Mouse (Mus musculus): ENCODE data around the gene Mettl5. TPM values are rescaled to one million over a fixed set of nuclear protein-coding genes. Genes with fewer than 3 reads are reported as not detected.

Gene Mettl5
- polyA plus RNA-seq, 1 experiment from 2014 or later: 27.2 TPM

- H3K9ac ChIP-seq (replicated peaks): no peak overlapping the region
- H3K4me1 ChIP-seq: no peaks in the 10 kb centered on the region
- no peaks in the 10 kb centered on the region for H3K9me3 ChIP-seq
- no peak for ATAC-seq (replicated peaks)
- WGBS: 62% methylated on average over 6 of the region's 6 CpGs
- no peak overlapping the region for H3K4me2 ChIP-seq (replicated peaks)
- H3K27ac ChIP-seq (replicated peaks): no peak overlapping the region
- H3K27me3 ChIP-seq: no peaks in the 10 kb centered on the region
- no peak overlapping the region for H3K4me3 ChIP-seq
- no peaks in the 10 kb centered on the region for H3K36me3 ChIP-seq
These were observed 36.2 kb downstream of the Mettl5 start for GRCm38 (mm10) chr2:69849215-69849614.

GRCm38 (mm10) chr2:69840261-69840660 lies 45.2 kb downstream of the Mettl5 start:
- WGBS: 20% methylated on average over 6 of the region's 6 CpGs
- Histone ChIP-seq H3K9ac (replicated peaks) (no peak overlapping the region), H3K4me2 (replicated peaks) (no peak overlapping the region), H3K4me3 (no peak overlapping the region), H3K27ac (replicated peaks) (0 out of 2 replicates have a peak overlapping the region, but pooled peaks have one; percentile 11), H3K36me3 (peaks cover 12% of the 10 kb centered on the region), H3K4me1 (peaks cover 3% of the 10 kb centered on the region), H3K9me3 (no peaks in the 10 kb centered on the region), H3K27me3 (no peaks in the 10 kb centered on the region)
- ATAC-seq (replicated peaks): no peak

- Histone ChIP-seq H3K4me1 (peaks cover 3% of the 10 kb centered on the region), H3K27me3 (no peaks in the 10 kb centered on the region), H3K9ac (replicated peaks) (no peak overlapping the region), H3K4me2 (replicated peaks) (no peak overlapping the region), H3K27ac (replicated peaks) (no peak overlapping the region), H3K4me3 (no peak overlapping the region), H3K36me3 (peaks cover 25% of the 10 kb centered on the region), H3K9me3 (no peaks in the 10 kb centered on the region)
- ATAC-seq (replicated peaks): no peak
These were observed 46.7 kb downstream of the Mettl5 start for GRCm38 (mm10) chr2:69838707-69839106.

GRCm38 (mm10) chr2:69837996-69838395 lies 47.4 kb downstream of the Mettl5 start:
- Histone ChIP-seq H3K9ac (replicated peaks) (no peak overlapping the region), H3K4me2 (replicated peaks) (no peak overlapping the region), H3K27ac (replicated peaks) (no peak overlapping the region), H3K9me3 (no peaks in the 10 kb centered on the region), H3K36me3 (peaks cover 32% of the 10 kb centered on the region), H3K4me1 (peaks cover 3% of the 10 kb centered on the region), H3K4me3 (no peak overlapping the region), H3K27me3 (no peaks in the 10 kb centered on the region)
- ATAC-seq (replicated peaks): no peak
- 29% methylated on average over 3 of the region's 3 CpGs for WGBS

GRCm38 (mm10) chr2:69837244-69837967 lies 48.0 kb downstream of the Mettl5 start:
- Histone ChIP-seq H3K27me3 (no peaks in the 10 kb centered on the region), H3K4me1 (peaks cover 3% of the 10 kb centered on the region), H3K9ac (replicated peaks) (no peak overlapping the region), H3K4me2 (replicated peaks) (no peak overlapping the region), H3K27ac (replicated peaks) (no peak overlapping the region), H3K4me3 (no peak overlapping the region), H3K36me3 (peaks cover 34% of the 10 kb centered on the region), H3K9me3 (no peaks in the 10 kb centered on the region)
- WGBS: 81% methylated on average over 7 of the region's 7 CpGs
- ATAC-seq (replicated peaks): no peak

GRCm38 (mm10) chr2:69830116-69830515 lies 55.3 kb downstream of the Mettl5 start:
- ATAC-seq (replicated peaks): no peak
- no peak overlapping the region for H3K27ac ChIP-seq (replicated peaks)
- H3K9ac ChIP-seq (replicated peaks): no peak overlapping the region
- no peak overlapping the region for H3K4me2 ChIP-seq (replicated peaks)
- H3K36me3 ChIP-seq: peaks cover 47% of the 10 kb centered on the region
- H3K9me3 ChIP-seq: no peaks in the 10 kb centered on the region
- H3K4me3 ChIP-seq: no peak overlapping the region
- H3K4me1 ChIP-seq: peaks cover 15% of the 10 kb centered on the region
- H3K27me3 ChIP-seq: no peaks in the 10 kb centered on the region
- WGBS: 92% methylated on average over 8 of the region's 8 CpGs

GRCm38 (mm10) chr2:69829680-69830079 lies 55.7 kb downstream of the Mettl5 start:
- Histone ChIP-seq H3K27ac (replicated peaks) (no peak overlapping the region), H3K36me3 (peaks cover 42% of the 10 kb centered on the region), H3K9ac (replicated peaks) (no peak overlapping the region), H3K4me3 (no peak overlapping the region), H3K9me3 (no peaks in the 10 kb centered on the region), H3K4me1 (peaks cover 17% of the 10 kb centered on the region), H3K27me3 (no peaks in the 10 kb centered on the region), H3K4me2 (replicated peaks) (no peak overlapping the region)
- WGBS: 95% methylated on average over 2 of the region's 2 CpGs
- no peak for ATAC-seq (replicated peaks)

- Histone ChIP-seq H3K4me1 (peaks cover 29% of the 10 kb centered on the region), H3K36me3 (peaks cover 28% of the 10 kb centered on the region), H3K4me3 (no peak overlapping the region), H3K4me2 (replicated peaks) (no peak overlapping the region), H3K27ac (replicated peaks) (no peak overlapping the region), H3K27me3 (no peaks in the 10 kb centered on the region), H3K9me3 (no peaks in the 10 kb centered on the region), H3K9ac (replicated peaks) (no peak overlapping the region)
- ATAC-seq (replicated peaks): no peak
- WGBS: 46% methylated on average over 7 of the region's 7 CpGs
These were observed 57.4 kb downstream of the Mettl5 start for GRCm38 (mm10) chr2:69828031-69828430.

- no peak for ATAC-seq (replicated peaks)
- peak overlapping the region; percentile 46 for H3K27ac ChIP-seq (replicated peaks)
These were observed 59.0 kb downstream of the Mettl5 start for GRCm38 (mm10) chr2:69826380-69826779.

GRCm38 (mm10) chr2:69825898-69826297 lies 59.5 kb downstream of the Mettl5 start:
- Histone ChIP-seq H3K9ac (replicated peaks) (0 out of 2 replicates have a peak overlapping the region, but pooled peaks have one; percentile 19), H3K27me3 (no peaks in the 10 kb centered on the region), H3K4me1 (peaks cover 38% of the 10 kb centered on the region), H3K9me3 (no peaks in the 10 kb centered on the region), H3K27ac (replicated peaks) (peak overlapping the region; percentile 46), H3K4me3 (no peak overlapping the region), H3K36me3 (peaks cover 17% of the 10 kb centered on the region), H3K4me2 (replicated peaks) (peak overlapping the region; percentile 6; the same call in 1 of the 2 replicates)
- ATAC-seq (replicated peaks): no peak
- WGBS: 83% methylated on average over 10 of the region's 10 CpGs

More at GRCm38 (mm10) chr2:69826380-69826779, 59.0 kb downstream of the Mettl5 start:
- Histone ChIP-seq H3K4me1 (peaks cover 38% of the 10 kb centered on the region), H3K4me2 (replicated peaks) (no peak overlapping the region; the same call in 1 of the 2 replicates), H3K27me3 (no peaks in the 10 kb centered on the region), H3K36me3 (peaks cover 22% of the 10 kb centered on the region), H3K9me3 (no peaks in the 10 kb centered on the region), H3K9ac (replicated peaks) (no peak overlapping the region), H3K4me3 (no peak overlapping the region)
- 53% methylated on average over 2 of the region's 2 CpGs for WGBS

GRCm38 (mm10) chr2:69823129-69823677 lies 62.2 kb downstream of the Mettl5 start:
- Histone ChIP-seq H3K4me1 (peaks cover 38% of the 10 kb centered on the region), H3K9ac (replicated peaks) (peak overlapping the region; percentile 81), H3K9me3 (no peaks in the 10 kb centered on the region), H3K27ac (replicated peaks) (peak overlapping the region; percentile 93), H3K36me3 (no peaks in the 10 kb centered on the region), H3K27me3 (no peaks in the 10 kb centered on the region), H3K4me3 (peak overlapping the region; percentile 70), H3K4me2 (replicated peaks) (peak overlapping the region; percentile 61)
- ATAC-seq (replicated peaks): peak; percentile 89
- 2% methylated on average over 34 of the region's 45 CpGs for WGBS

GRCm38 (mm10) chr2:69822361-69823128 lies 62.9 kb downstream of the Mettl5 start:
- no peaks in the 10 kb centered on the region for H3K36me3 ChIP-seq
- H3K27me3 ChIP-seq: no peaks in the 10 kb centered on the region
- WGBS: under 1% methylated on average over 52 of the region's 80 CpGs
- H3K9ac ChIP-seq (replicated peaks): peak overlapping the region; percentile 81
- peak overlapping the region; percentile 70 for H3K4me3 ChIP-seq
- peak overlapping the region; percentile 93 for H3K27ac ChIP-seq (replicated peaks)
- peak overlapping the region; percentile 61 for H3K4me2 ChIP-seq (replicated peaks)
- no peaks in the 10 kb centered on the region for H3K9me3 ChIP-seq
- ATAC-seq (replicated peaks): peak; percentile 87
- H3K4me1 ChIP-seq: peaks cover 38% of the 10 kb centered on the region
